Mouse (Mus musculus) cerebellum, adult 9-11 months (tissue): Measurements from ENCODE around the gene Samhd1.

Source experiments
- DNase-seq: peaks from one replicate; pipeline ENCODE4 v3.0.0; 2022

Samhd1 gene

GRCm38 (mm10) chr2:157095005-157095755 is 39.9 kb downstream of the Samhd1 start:
- peak; percentile 78 for DNase-seq

DNA sequence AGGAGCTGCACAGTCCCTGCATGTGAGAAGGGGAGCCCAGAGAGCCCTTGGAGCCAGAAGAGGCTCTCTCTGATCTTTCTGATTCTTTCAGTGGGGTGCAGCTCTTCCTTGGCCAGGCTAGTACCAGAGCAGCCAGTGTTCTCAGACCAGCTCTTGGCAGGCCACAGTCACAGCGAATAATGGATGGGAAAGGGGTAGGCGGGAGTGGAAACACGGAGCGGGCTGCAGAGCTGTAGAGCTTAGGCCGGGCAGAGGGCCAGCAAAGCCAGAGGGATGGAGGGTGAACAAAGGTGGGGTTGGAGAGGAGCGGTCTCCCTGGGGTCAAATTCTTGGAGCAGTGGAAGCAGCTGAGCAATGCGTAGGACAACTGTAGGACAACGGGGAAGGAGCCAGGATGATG is 43.0 kb downstream of the Samhd1 start:
- peak; percentile 41 for DNase-seq

DNA sequence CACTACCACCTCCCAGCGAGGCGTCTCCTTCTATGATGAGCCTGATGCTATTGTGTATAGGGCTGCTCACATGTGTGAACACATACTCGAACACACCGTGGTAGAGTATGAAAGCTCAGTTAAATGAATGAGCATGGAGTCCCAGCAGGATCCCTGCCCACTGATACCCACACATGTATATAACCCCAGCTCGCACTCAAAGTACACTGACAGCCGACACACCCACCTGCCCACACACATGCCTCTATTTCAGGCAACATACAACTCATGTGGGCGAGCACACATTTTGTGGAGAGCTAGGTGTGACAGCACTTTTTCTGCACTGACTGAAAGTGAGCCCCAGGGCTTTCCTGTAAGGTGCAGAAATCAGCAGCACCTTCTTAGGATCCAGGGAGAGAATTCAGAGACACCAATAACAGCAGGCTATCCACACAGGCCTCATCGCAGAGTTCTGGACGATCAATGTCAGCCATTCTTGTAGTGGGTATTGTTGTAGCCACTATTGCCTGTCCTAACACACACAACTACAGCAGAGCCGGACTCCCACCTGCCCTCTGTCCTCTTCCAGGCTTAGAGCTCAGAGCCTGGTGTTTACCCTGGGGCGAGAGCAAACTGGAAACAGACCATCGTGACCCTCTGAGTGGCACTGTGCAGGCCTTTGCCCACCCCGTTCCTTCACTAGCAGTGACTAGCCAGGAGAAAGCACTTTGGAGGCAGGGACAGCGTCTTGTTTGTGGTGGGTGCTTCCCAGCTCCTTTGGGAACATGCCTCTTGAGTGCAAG is 47.3 kb downstream of the Samhd1 start:
- no peak for DNase-seq

DNA sequence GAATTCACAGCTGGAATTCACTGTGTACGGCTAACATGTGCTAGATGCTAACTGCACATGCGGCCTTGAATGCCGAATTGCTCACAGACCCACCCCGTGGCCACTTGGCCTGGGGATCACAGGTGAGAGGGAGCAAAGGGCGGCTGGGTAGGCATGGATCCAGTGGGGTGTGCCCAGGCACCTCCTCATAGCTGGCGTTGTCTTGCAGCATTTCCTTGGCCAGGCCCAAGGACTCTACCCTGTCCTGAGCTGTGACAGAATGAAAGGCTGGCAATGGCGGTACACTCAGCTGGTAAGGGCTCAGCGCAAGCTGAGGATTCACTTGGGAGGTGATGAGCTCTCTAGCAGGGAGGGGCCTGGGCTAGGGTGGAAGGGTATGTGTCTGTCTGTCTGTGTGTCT is 48.3 kb downstream of the Samhd1 start, which contains the start of gene Tldc2:
Tldc2 (plus strand) TSS at position 260 of the 400 bp plus-strand sequence.
- DNase-seq: no peak

GRCm38 (mm10) chr2:157084831-157085585 is 50.1 kb downstream of the Samhd1 start:
- peak; percentile 41 for DNase-seq

GRCm38 (mm10) chr2:157081960-157082359 is 53.1 kb downstream of the Samhd1 start:
- no peak for DNase-seq

GRCm38 (mm10) chr2:157081331-157081730 is 53.7 kb downstream of the Samhd1 start:
- peak; percentile 41 for DNase-seq

GRCm38 (mm10) chr2:157079701-157080180 is 55.3 kb downstream of the Samhd1 start:
- DNase-seq: no peak

GRCm38 (mm10) chr2:157078793-157079700 is 56.0 kb downstream of the Samhd1 start, which contains the start of gene Soga1:
Gene Soga1, minus strand, starts transcription at chr2:157079254.
- DNase-seq: peak; percentile 90

GRCm38 (mm10) chr2:157078059-157078792 is 56.8 kb downstream of the Samhd1 start:
- DNase-seq: peak; percentile 70

DNA sequence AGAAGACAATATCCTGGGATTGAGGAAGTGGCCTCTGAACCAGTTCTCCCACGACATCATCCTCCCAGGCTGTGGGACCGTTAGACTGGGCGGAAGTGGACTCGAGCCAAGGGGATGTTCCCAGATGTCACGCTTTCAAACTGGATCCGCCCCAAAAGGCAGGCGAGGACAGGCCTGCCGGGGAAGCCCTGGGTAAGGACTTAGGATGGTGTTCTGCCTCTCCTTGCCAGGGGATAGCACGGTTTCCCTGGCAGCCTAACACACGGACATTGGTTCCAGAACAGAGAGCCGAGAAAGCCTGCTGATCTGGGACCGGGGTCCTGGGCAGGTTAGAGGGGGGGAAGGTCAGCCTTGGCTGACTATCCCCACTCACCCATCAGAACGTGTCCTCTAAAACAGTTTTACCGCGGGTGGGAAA is 57.4 kb downstream of the Samhd1 start:
- DNase-seq: peak; percentile 81

GRCm38 (mm10) chr2:157077160-157077559 is 57.9 kb downstream of the Samhd1 start:
- peak; percentile 88 for DNase-seq

DNA sequence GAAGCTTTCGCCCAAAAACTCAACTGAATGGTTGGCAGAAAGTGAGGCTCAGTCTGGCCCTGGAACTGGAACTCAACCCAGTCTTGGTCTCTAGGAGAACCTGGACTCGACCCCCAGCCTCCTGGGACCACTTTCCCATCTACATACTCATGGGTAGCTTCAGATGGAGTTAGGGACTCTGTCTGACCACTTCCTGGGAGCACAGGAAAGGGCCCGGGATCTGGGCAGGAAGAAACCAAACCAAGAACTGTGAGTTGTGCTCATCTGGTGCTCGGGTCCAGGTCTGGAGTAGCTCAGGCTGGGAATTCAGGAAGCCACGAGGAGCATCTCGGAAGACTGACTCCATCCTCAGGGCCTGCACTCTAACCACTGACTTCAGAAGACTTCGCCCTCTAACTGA is 58.5 kb downstream of the Samhd1 start:
- DNase-seq: peak; percentile 61

- DNase-seq: peak; percentile 90
Measured at GRCm38 (mm10) chr2:157075685-157076084, 59.4 kb downstream of the Samhd1 start.

DNA sequence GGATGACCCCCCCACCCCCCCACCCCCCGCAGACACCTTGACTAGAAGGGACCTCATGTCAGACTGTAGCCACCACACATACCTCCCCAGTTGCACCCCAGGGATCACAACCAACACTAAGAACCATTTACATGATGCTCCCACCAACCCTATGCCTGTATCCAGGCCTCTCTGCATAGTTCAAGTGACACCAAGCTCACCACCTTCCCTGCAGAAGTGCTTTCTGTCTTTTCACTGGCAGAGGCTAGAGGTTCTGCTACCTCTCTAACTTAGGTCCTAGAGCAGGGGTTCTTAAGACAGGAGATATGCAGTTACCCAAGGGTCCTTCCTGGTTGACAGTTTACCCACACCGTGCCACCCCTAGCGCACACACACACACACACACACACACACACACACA is 59.8 kb downstream of the Samhd1 start:
- DNase-seq: peak; percentile 56

DNA sequence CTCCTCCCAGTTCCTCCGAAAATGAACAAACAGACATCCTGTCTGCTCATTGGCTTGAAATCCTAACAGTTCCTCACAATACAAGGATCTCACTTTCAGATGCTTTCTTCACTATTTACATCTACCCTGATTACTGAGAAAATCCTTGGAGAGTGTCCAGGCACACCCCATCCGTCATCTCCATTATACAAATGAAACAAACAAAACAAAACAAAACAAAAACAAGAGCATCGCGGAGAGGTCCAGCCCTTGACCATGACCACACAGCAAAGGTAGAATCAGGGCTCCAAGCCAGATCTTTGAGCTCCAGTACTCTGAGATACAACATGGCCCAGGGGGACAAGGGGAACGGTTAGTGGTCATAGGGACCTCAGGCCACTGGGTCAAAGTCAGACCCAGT is 60.3 kb downstream of the Samhd1 start:
- DNase-seq: peak; percentile 63

- DNase-seq: peak; percentile 95
Measured at GRCm38 (mm10) chr2:157074186-157074724, 60.8 kb downstream of the Samhd1 start.

- DNase-seq: peak; percentile 63
Measured at GRCm38 (mm10) chr2:157073378-157074052, 61.5 kb downstream of the Samhd1 start.

- DNase-seq: peak; percentile 58
Measured at GRCm38 (mm10) chr2:157072316-157072990, 62.6 kb downstream of the Samhd1 start.

- peak; percentile 85 for DNase-seq
Measured at GRCm38 (mm10) chr2:157071556-157071955, 63.5 kb downstream of the Samhd1 start.
